In the genomic region with DNA sequence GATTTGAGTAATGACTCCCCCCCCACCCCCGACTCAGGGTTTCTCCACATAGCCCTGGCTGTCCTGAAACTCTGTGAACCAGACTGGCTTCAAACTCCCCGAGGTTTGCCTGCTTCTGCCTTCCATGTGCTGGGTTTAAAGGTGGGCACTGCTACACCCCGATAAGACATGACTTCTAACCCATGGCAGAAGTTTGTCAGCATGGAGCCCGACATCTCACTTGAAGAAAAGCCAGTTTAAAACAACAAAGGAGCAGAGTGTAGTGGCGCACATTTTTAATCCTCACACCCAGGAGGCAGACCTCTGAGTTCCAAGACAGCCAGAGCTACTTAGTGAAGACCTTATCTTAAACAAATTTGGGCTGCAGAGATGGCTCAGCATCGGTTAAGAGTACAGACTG, we compare ENCODE assay signal across 8 mouse cellular contexts. TPM values are rescaled to one million over a fixed set of nuclear protein-coding genes. Genes with fewer than 3 reads are reported as not detected.
DNase-seq lines count a peak whose midpoint lies in the region; ATAC-seq and TF ChIP-seq lines count a peak whose summit lies in the region.

No protein-coding gene starts in this region.

- no peak overlapping the region for H3K9ac ChIP-seq in neural tube, embryonic 11.5 days (ENCODE audit: low read length)
- peak overlapping the region; percentile 66; the same call in 1 of the 2 replicates for H3K9ac ChIP-seq in limb, embryonic 14.5 days (ENCODE audit: low read depth, low read length, severe bottlenecking)
- H3K9ac ChIP-seq in stomach, embryonic 16.5 days (ENCODE audit: low read length), result peak overlapping the region; percentile 83

- peaks cover 19% of the 10 kb centered on the region for H3K4me1 ChIP-seq in cerebellum, adult 2 months (ENCODE audit: control insufficient read depth, insufficient read depth, low read length)
- H3K4me1 ChIP-seq in neural tube, embryonic 11.5 days (ENCODE audit: control insufficient read depth, insufficient read depth, low read length), result peaks cover 3% of the 10 kb centered on the region
- H3K4me1 ChIP-seq in limb, embryonic 14.5 days (ENCODE audit: control insufficient read depth, insufficient read depth, low read length), result 0 out of 2 replicates have a peak, but pooled peaks cover 5% of the 10 kb centered on the region
- peaks cover 18% of the 10 kb centered on the region for H3K4me1 ChIP-seq in stomach, embryonic 16.5 days (ENCODE audit: control insufficient read depth, insufficient read depth, low read length)

- DNase-seq in cerebellum, adult 2 months, result no peak
- no peak for DNase-seq in cerebellum, postnatal 25 days
- no peak for DNase-seq in neural tube, embryonic 11.5 days (ENCODE audit: low spot score)
- DNase-seq in neural tube, embryonic 10.5 days (ENCODE audit: extremely low spot score, low spot score), result no peak
- no peak for DNase-seq in limb, embryonic 14.5 days (ENCODE audit: low spot score)
- no peak for DNase-seq in frontal cortex, postnatal 14 days (ENCODE audit: low spot score in 2 of 2)
- no peak for DNase-seq in frontal cortex, postnatal 36 days (ENCODE audit: low spot score in 2 of 2)

- H3K4me3 ChIP-seq in cerebellum, adult 2 months (replicated peaks; ENCODE audit: insufficient read depth, low read depth, low read length), result peak overlapping the region; percentile 92
- H3K4me3 ChIP-seq in neural tube, embryonic 11.5 days (ENCODE audit: low read depth, low read length), result no peak overlapping the region
- peak overlapping the region; percentile 68 for H3K4me3 ChIP-seq in limb, embryonic 14.5 days (replicated peaks; ENCODE audit: low read length)
- peak overlapping the region; percentile 72 for H3K4me3 ChIP-seq in stomach, embryonic 16.5 days (replicated peaks; ENCODE audit: low read length)

- ATAC-seq in neural tube, embryonic 11.5 days (ENCODE audit: insufficient read depth, low FRiP score, low TSS enrichment), result no peak
- ATAC-seq in limb, embryonic 14.5 days (ENCODE audit: low FRiP score, low read depth), result no peak
- ATAC-seq in stomach, embryonic 16.5 days (ENCODE audit: insufficient read depth, low FRiP score), result no peak

- TF ChIP-seq CTCF in cerebellum, adult 2 months (IDR thresholded peaks at IDR 0.05; ENCODE audit: borderline replicate concordance, insufficient read depth, low read depth, low read length), result no peak

- H3K27me3 ChIP-seq in cerebellum, adult 2 months (ENCODE audit: control insufficient read depth, insufficient read depth, low read length), result no peaks in the 10 kb centered on the region
- H3K27me3 ChIP-seq in neural tube, embryonic 11.5 days (ENCODE audit: control insufficient read depth, insufficient read depth, low read length), result no peaks in the 10 kb centered on the region
- no peaks in the 10 kb centered on the region for H3K27me3 ChIP-seq in limb, embryonic 14.5 days (ENCODE audit: control insufficient read depth, insufficient read depth, low read length)
- H3K27me3 ChIP-seq in stomach, embryonic 16.5 days (ENCODE audit: control insufficient read depth, insufficient read depth, low read length), result no peaks in the 10 kb centered on the region

- no peak for TF ChIP-seq POLR2A in cerebellum, adult 2 months (IDR thresholded peaks at IDR 0.05; ENCODE audit: borderline replicate concordance, insufficient read depth, low read length)
- TF ChIP-seq POLR2A in limb, embryonic 14.5 days (IDR thresholded peaks at IDR 0.05; ENCODE audit: borderline replicate concordance, extremely low read depth, insufficient read depth, insufficient read length), result no peak

- no peaks in the 10 kb centered on the region for H3K9me3 ChIP-seq in neural tube, embryonic 11.5 days (ENCODE audit: control insufficient read depth, low read length)
- no peaks in the 10 kb centered on the region for H3K9me3 ChIP-seq in limb, embryonic 14.5 days (ENCODE audit: control insufficient read depth, low read length)
- H3K9me3 ChIP-seq in stomach, embryonic 16.5 days (replicated peaks; ENCODE audit: control insufficient read depth, low read length), result no peaks in the 10 kb centered on the region

- no peak overlapping the region for H3K27ac ChIP-seq in cerebellum, adult 2 months (ENCODE audit: insufficient read depth, low read length)
- no peak overlapping the region for H3K27ac ChIP-seq in neural tube, embryonic 11.5 days (ENCODE audit: low read depth, low read length)
- H3K27ac ChIP-seq in limb, embryonic 14.5 days (replicated peaks; ENCODE audit: low read depth, low read length), result no peak overlapping the region
- no peak overlapping the region for H3K27ac ChIP-seq in stomach, embryonic 16.5 days (ENCODE audit: low read length)

- peak overlapping the region; percentile 56 for H3K4me2 ChIP-seq in neural tube, embryonic 11.5 days (ENCODE audit: low read depth)
- H3K4me2 ChIP-seq in limb, embryonic 14.5 days (replicated peaks; ENCODE audit: low read depth, low read length, severe bottlenecking), result peak overlapping the region; percentile 58
- peak overlapping the region; percentile 90 for H3K4me2 ChIP-seq in stomach, embryonic 16.5 days (ENCODE audit: low read depth, low read length)

- WGBS in cerebellum, adult 2 months, result 23% methylated on average over 6 of the region's 6 CpGs
- 44% methylated on average over 6 of the region's 6 CpGs for WGBS in neural tube, embryonic 11.5 days
- 34% methylated on average over 6 of the region's 6 CpGs for WGBS in limb, embryonic 14.5 days
- 31% methylated on average over 6 of the region's 6 CpGs for WGBS in stomach, embryonic 16.5 days

- peaks cover 3% of the 10 kb centered on the region; the same call in 1 of the 2 replicates for H3K36me3 ChIP-seq in neural tube, embryonic 11.5 days (ENCODE audit: control insufficient read depth, insufficient read depth, low read length)
- H3K36me3 ChIP-seq in limb, embryonic 14.5 days (ENCODE audit: control insufficient read depth, insufficient read depth, low read length), result peaks cover 22% of the 10 kb centered on the region
- peaks cover 4% of the 10 kb centered on the region; the same call in 1 of the 2 replicates for H3K36me3 ChIP-seq in stomach, embryonic 16.5 days (ENCODE audit: control insufficient read depth, insufficient read depth, low read length)

RNA-seq across cellular contexts. Expression of a gene that starts 0.7 kb away (rescaled TPM):
- 98.2 and 102 TPM in 2 replicates for polyA plus RNA-seq in cerebellum, adult 2 months (2012; rRNA removed)
- 76.0 and 77.0 TPM in 2 replicates for polyA plus RNA-seq in neural tube, embryonic 11.5 days (2014; fragmentation: Nextera tagmentation; extraction: Ambion mirVana)
- 51.8 and 55.4 TPM in 2 replicates for polyA plus RNA-seq in limb, embryonic 14.5 days (2012; rRNA removed)
- polyA plus RNA-seq in limb, embryonic 14.5 days (2014; fragmentation: Nextera tagmentation; extraction: Ambion mirVana), result 70.6 and 76.6 TPM in 2 replicates
- 112 and 113 TPM in 2 replicates for polyA plus RNA-seq in stomach, embryonic 16.5 days (2015; fragmentation: Nextera tagmentation; extraction: Ambion mirVana)

RNA-seq across cellular contexts. Expression of a gene that starts 16.9 kb away (rescaled TPM):
- 7.3 and 8.5 TPM in 2 replicates for polyA plus RNA-seq in cerebellum, adult 2 months (2012; rRNA removed)
- 7.8 and 8.3 TPM in 2 replicates for polyA plus RNA-seq in neural tube, embryonic 11.5 days (2014; fragmentation: Nextera tagmentation; extraction: Ambion mirVana)
- polyA plus RNA-seq in limb, embryonic 14.5 days (2012; rRNA removed), result 7.5 and 9.7 TPM in 2 replicates
- polyA plus RNA-seq in limb, embryonic 14.5 days (2014; fragmentation: Nextera tagmentation; extraction: Ambion mirVana), result 8.4 and 8.5 TPM in 2 replicates
- polyA plus RNA-seq in stomach, embryonic 16.5 days (2015; fragmentation: Nextera tagmentation; extraction: Ambion mirVana), result 7.9 and 8.0 TPM in 2 replicates

RNA-seq across cellular contexts. Expression of a gene that starts 21.8 kb away (rescaled TPM):
- polyA plus RNA-seq in cerebellum, adult 2 months (2012; rRNA removed), result 75.1 and 77.2 TPM in 2 replicates
- polyA plus RNA-seq in neural tube, embryonic 11.5 days (2014; fragmentation: Nextera tagmentation; extraction: Ambion mirVana), result 870 and 877 TPM in 2 replicates
- polyA plus RNA-seq in limb, embryonic 14.5 days (2012; rRNA removed), result 411 and 458 TPM in 2 replicates
- 541 and 547 TPM in 2 replicates for polyA plus RNA-seq in limb, embryonic 14.5 days (2014; fragmentation: Nextera tagmentation; extraction: Ambion mirVana)
- 454 and 457 TPM in 2 replicates for polyA plus RNA-seq in stomach, embryonic 16.5 days (2015; fragmentation: Nextera tagmentation; extraction: Ambion mirVana)

RNA-seq across cellular contexts. Expression of a gene that starts 30.1 kb away (rescaled TPM):
- 0.08 and 0.25 TPM in 2 replicates for polyA plus RNA-seq in cerebellum, adult 2 months (2012; rRNA removed)
- 0.11 and 0.22 TPM in 2 replicates for polyA plus RNA-seq in neural tube, embryonic 11.5 days (2014; fragmentation: Nextera tagmentation; extraction: Ambion mirVana)
- polyA plus RNA-seq in limb, embryonic 14.5 days (2012; rRNA removed), result 0.04 and 0.08 TPM in 2 replicates
- polyA plus RNA-seq in limb, embryonic 14.5 days (2014; fragmentation: Nextera tagmentation; extraction: Ambion mirVana), result not detected in 2 replicates
- 2.8 and 3.7 TPM in 2 replicates for polyA plus RNA-seq in stomach, embryonic 16.5 days (2015; fragmentation: Nextera tagmentation; extraction: Ambion mirVana)

RNA-seq across cellular contexts. Expression of a gene that starts 43.7 kb away (rescaled TPM):
- 260 and 273 TPM in 2 replicates for polyA plus RNA-seq in cerebellum, adult 2 months (2012; rRNA removed)
- 1,294 and 1,337 TPM in 2 replicates for polyA plus RNA-seq in neural tube, embryonic 11.5 days (2014; fragmentation: Nextera tagmentation; extraction: Ambion mirVana)
- polyA plus RNA-seq in limb, embryonic 14.5 days (2012; rRNA removed), result 543 and 563 TPM in 2 replicates
- 942 and 968 TPM in 2 replicates for polyA plus RNA-seq in limb, embryonic 14.5 days (2014; fragmentation: Nextera tagmentation; extraction: Ambion mirVana)
- 687 and 737 TPM in 2 replicates for polyA plus RNA-seq in stomach, embryonic 16.5 days (2015; fragmentation: Nextera tagmentation; extraction: Ambion mirVana)
